13 mouse cellular contexts compared by ENCODE assay signal in genomic region chr1:75798375-75799099, GRCm38 (mm10).
DNase-seq lines count a peak whose midpoint lies in the region; ATAC-seq lines count a peak whose summit lies in the region.
"Had no signal": no experiment of that assay in that cellular context is flagged by ENCODE, and none has a peak within 500 bp of the region (broad histone marks: within the 10 kb centered on the region; RNA-seq: fewer than 3 reads in every experiment).

No protein-coding gene starts in this region.

- H3K9me3 ChIP-seq in forebrain, embryonic 15.5 days = no peaks in the 10 kb centered on the region
- H3K9me3 ChIP-seq in heart, embryonic 14.5 days (ENCODE audit: control insufficient read depth, low read length) = no peaks in the 10 kb centered on the region
- H3K9me3 ChIP-seq in lung, embryonic 16.5 days (ENCODE audit: control insufficient read depth, low read length) = no peaks in the 10 kb centered on the region

- no peak overlapping the region for H3K4me3 ChIP-seq in forebrain, embryonic 15.5 days
- H3K4me3 ChIP-seq in heart, embryonic 14.5 days (ENCODE audit: control insufficient read depth in 1 of 2, insufficient read depth in 1 of 2, low read depth in 1 of 2, low read length in 2 of 2) = no peak overlapping the region
- H3K4me3 ChIP-seq in lung, embryonic 16.5 days (ENCODE audit: low read length) = no peak overlapping the region

- H3K4me1 ChIP-seq in forebrain, embryonic 15.5 days = peaks cover 18% of the 10 kb centered on the region
- peaks cover 0 to 11% of the 10 kb centered on the region in 2 experiments; a peak in 2 of 4 replicates for H3K4me1 ChIP-seq in heart, embryonic 14.5 days (ENCODE audit: control insufficient read depth in 2 of 2, insufficient read depth in 2 of 2, low read length in 2 of 2)
- 0 out of 2 replicates have a peak, but pooled peaks cover 2% of the 10 kb centered on the region for H3K4me1 ChIP-seq in lung, embryonic 16.5 days (replicated peaks; ENCODE audit: control insufficient read depth, insufficient read depth, low read length)

- H3K4me2 ChIP-seq in forebrain, embryonic 15.5 days (replicated peaks) = no peak overlapping the region
- no peak overlapping the region for H3K4me2 ChIP-seq in heart, embryonic 14.5 days (ENCODE audit: low read length)
- no peak overlapping the region for H3K4me2 ChIP-seq in lung, embryonic 16.5 days (ENCODE audit: low read depth, low read length)

- peak overlapping the region; percentile 35 for H3K27ac ChIP-seq in forebrain, embryonic 15.5 days (replicated peaks)
- no peak overlapping the region for H3K27ac ChIP-seq in heart, embryonic 14.5 days (replicated peaks in 1 of 2; ENCODE audit: control insufficient read depth in 1 of 2, insufficient read depth in 1 of 2, low read depth in 2 of 2, low read length in 2 of 2)
- no peak overlapping the region for H3K27ac ChIP-seq in lung, embryonic 16.5 days (ENCODE audit: low read length)

- no peak overlapping the region for H3K9ac ChIP-seq in forebrain, embryonic 15.5 days (replicated peaks)
- no peak overlapping the region for H3K9ac ChIP-seq in heart, embryonic 14.5 days (ENCODE audit: low read length)
- no peak overlapping the region for H3K9ac ChIP-seq in lung, embryonic 16.5 days (ENCODE audit: low read length)
- H3K9ac ChIP-seq: liver, postnatal 0 days had no signal

- intact Hi-C loops in left cerebral cortex, postnatal 4 days (cut with DNase I) = no loop called here

- DNase-seq in kidney, postnatal 4 days = peak; percentile 39 to 43
- no peak for DNase-seq in kidney, adult 8-10 months
- DNase-seq in left cerebral cortex, postnatal 4 days = no peak
- DNase-seq in left cerebral cortex, adult 9 months (ENCODE audit: low spot score in 2 of 2) = no peak
- DNase-seq in retina, embryonic 14.5 days (ENCODE audit: low spot score) = no peak
- DNase-seq: adrenal gland, adult 2 months; cerebellum, adult 9-11 months; liver, postnatal 0 days; right cerebral cortex, postnatal 25 days; thymus, postnatal 36 days had no signal

- ATAC-seq in forebrain, embryonic 15.5 days (replicated peaks) = peak; percentile 70
- ATAC-seq in heart, embryonic 14.5 days (ENCODE audit: insufficient number of reproducible peaks, insufficient read depth, low FRiP score, low read depth) = peak; percentile 43; the same call in 1 of the 2 replicates
- peak; percentile 74 for ATAC-seq in lung, embryonic 16.5 days (ENCODE audit: low read depth)
- ATAC-seq: liver, postnatal 0 days had no signal

- 35% methylated on average over 6 of the region's 6 CpGs for WGBS in forebrain, embryonic 15.5 days
- 55% methylated on average over 6 of the region's 6 CpGs for WGBS in heart, embryonic 14.5 days
- 37% methylated on average over 6 of the region's 6 CpGs for WGBS in lung, embryonic 16.5 days

- H3K36me3 ChIP-seq in forebrain, embryonic 15.5 days = no peaks in the 10 kb centered on the region
- H3K36me3 ChIP-seq in heart, embryonic 14.5 days (ENCODE audit: control insufficient read depth, insufficient read depth, low read length) = no peaks in the 10 kb centered on the region
- no peaks in the 10 kb centered on the region for H3K36me3 ChIP-seq in lung, embryonic 16.5 days (ENCODE audit: control insufficient read depth, insufficient read depth, low read length)

- H3K27me3 ChIP-seq in forebrain, embryonic 15.5 days = no peaks in the 10 kb centered on the region
- H3K27me3 ChIP-seq in heart, embryonic 14.5 days (ENCODE audit: control insufficient read depth, insufficient read depth, low read length) = no peaks in the 10 kb centered on the region
- no peaks in the 10 kb centered on the region for H3K27me3 ChIP-seq in lung, embryonic 16.5 days (ENCODE audit: control insufficient read depth, insufficient read depth, low read depth, low read length)

Comparison
In these comparisons a context has a peak if more than half of its experiments do, and no peak if none do; other contexts are left out.
1. DNase-seq: peak in kidney, postnatal 4 days (2 of 2); none in kidney, adult 8-10 months (0 of 2), left cerebral cortex, postnatal 4 days (single experiment), left cerebral cortex, adult 9 months (0 of 2) and retina, embryonic 14.5 days (single experiment).
2. Peak in every context shown above with its lines, with median percentiles within 50 percentile points of each other: ATAC-seq.